Mouse (Mus musculus) heart, adult 2 months (tissue): Measurements from ENCODE around the gene 0610037L13Rik.

Experiments used
- CTCF ChIP-seq: fragments of 200-600 bp; IDR thresholded peaks from 2 replicates; pipeline ENCODE4 v1.8.1; 2022; ENCODE audit warnings: antibody characterized with exemption, mild to moderate bottlenecking, moderate library complexity
- EP300 ChIP-seq: fragments of 200-500 bp; IDR thresholded peaks from 2 replicates; pipeline ENCODE4 v1.6.1; 2011; ENCODE audit warnings: low read depth, low read length, control low read depth; ENCODE audit not compliant: insufficient read depth
- POLR2A ChIP-seq: fragments of 200-500 bp; IDR thresholded peaks from 2 replicates; pipeline ENCODE4 v1.6.1; 2011; ENCODE audit warnings: mild to moderate bottlenecking, low read depth, low read length, control low read depth; ENCODE audit not compliant: insufficient read depth

GRCm38 (mm10) chr4:107938124-107938523, 48.5 kb downstream of the 0610037L13Rik start:
- no peak for TF ChIP-seq CTCF
- no peak for TF ChIP-seq EP300
- no peak for TF ChIP-seq POLR2A
